Mouse (Mus musculus) embryonic facial prominence, embryonic 11.5 days (tissue): ENCODE data around the gene Tro. TPM values are rescaled to one million over a fixed set of nuclear protein-coding genes. Genes with fewer than 3 reads are reported as not detected.

ENCODE experiments used
- ATAC-seq: fragments of 200-750 bp; cut with Nextera tagmentation; replicated peaks from 2 replicates; pipeline ENCODE4 v1.8.0; 2017; ENCODE audit warnings: low read depth; ENCODE audit not compliant: insufficient number of reproducible peaks, low FRiP score, low TSS enrichment
- DNase-seq: peaks from one replicate; pipeline ENCODE4 v3.0.0-alpha.2; 2015; ENCODE audit warnings: low spot score
- H3K27ac ChIP-seq: fragments of 300-500 bp; sonication (generic); replicated peaks from 2 replicates; pipeline ENCODE4 v1.5.1; 2014; ENCODE audit warnings: mild to moderate bottlenecking, low read depth, low read length, control low read depth
- H3K27me3 ChIP-seq: fragments of 300-500 bp; sonication (generic); 2 replicates; pipeline ENCODE4 v1.6.1; 2014; ENCODE audit warnings: mild to moderate bottlenecking, low read length, moderate library complexity, mixed read lengths; ENCODE audit not compliant: control insufficient read depth, insufficient read depth
- H3K36me3 ChIP-seq: fragments of 300-500 bp; sonication (generic); replicated peaks from 2 replicates; pipeline ENCODE4 v1.6.1; 2014; ENCODE audit warnings: low read depth, mild to moderate bottlenecking, low read length, moderate library complexity, mixed read lengths; ENCODE audit not compliant: control insufficient read depth, insufficient read depth
- H3K4me1 ChIP-seq: fragments of 300-500 bp; sonication (generic); 2 replicates; pipeline ENCODE4 v1.6.1; 2014; ENCODE audit warnings: low read length, mixed read lengths; ENCODE audit not compliant: control insufficient read depth, insufficient read depth
- H3K4me2 ChIP-seq: fragments of 300-500 bp; sonication (generic); 2 replicates; pipeline ENCODE4 v1.6.1; 2014; ENCODE audit warnings: low read depth, mild to moderate bottlenecking, control low read depth, low read length, moderate library complexity
- H3K4me3 ChIP-seq: fragments of 300-500 bp; sonication (generic); 2 replicates; pipeline ENCODE4 v1.5.1; 2014; ENCODE audit warnings: low read depth, low read length, control low read depth
- H3K9ac ChIP-seq: fragments of 300-500 bp; sonication (generic); replicated peaks from 2 replicates; pipeline ENCODE4 v1.6.1; 2014; ENCODE audit warnings: mild to moderate bottlenecking, control low read depth, low read length
- H3K9me3 ChIP-seq: fragments of 300-500 bp; sonication (generic); replicated peaks from 2 replicates; pipeline ENCODE4 v1.6.1; 2016; ENCODE audit warnings: mild to moderate bottlenecking, low read length, inconsistent platforms, mixed read lengths; ENCODE audit not compliant: control insufficient read depth
- WGBS: fragments of 180-500 bp; shearing (Covaris S2); extraction: QIAGEN DNeasy Blood & Tissue Kit; methylation state at CpG from one replicate; pipeline ENCODE4 v1.1.7; 2014; 5-methylcytosine and 5-hydroxymethylcytosine counted together
- polyA plus RNA-seq: library from polyadenylated mRNA; unstranded; fragments of >200 nt; fragmentation: Nextera tagmentation; extraction: Ambion mirVana; gene quantifications from 2 replicates; pipeline ENCODE4 v1.2.1, GENCODE M21; 2014

Tro gene
- 44.9 and 45.9 TPM in 2 replicates for polyA plus RNA-seq

DNA sequence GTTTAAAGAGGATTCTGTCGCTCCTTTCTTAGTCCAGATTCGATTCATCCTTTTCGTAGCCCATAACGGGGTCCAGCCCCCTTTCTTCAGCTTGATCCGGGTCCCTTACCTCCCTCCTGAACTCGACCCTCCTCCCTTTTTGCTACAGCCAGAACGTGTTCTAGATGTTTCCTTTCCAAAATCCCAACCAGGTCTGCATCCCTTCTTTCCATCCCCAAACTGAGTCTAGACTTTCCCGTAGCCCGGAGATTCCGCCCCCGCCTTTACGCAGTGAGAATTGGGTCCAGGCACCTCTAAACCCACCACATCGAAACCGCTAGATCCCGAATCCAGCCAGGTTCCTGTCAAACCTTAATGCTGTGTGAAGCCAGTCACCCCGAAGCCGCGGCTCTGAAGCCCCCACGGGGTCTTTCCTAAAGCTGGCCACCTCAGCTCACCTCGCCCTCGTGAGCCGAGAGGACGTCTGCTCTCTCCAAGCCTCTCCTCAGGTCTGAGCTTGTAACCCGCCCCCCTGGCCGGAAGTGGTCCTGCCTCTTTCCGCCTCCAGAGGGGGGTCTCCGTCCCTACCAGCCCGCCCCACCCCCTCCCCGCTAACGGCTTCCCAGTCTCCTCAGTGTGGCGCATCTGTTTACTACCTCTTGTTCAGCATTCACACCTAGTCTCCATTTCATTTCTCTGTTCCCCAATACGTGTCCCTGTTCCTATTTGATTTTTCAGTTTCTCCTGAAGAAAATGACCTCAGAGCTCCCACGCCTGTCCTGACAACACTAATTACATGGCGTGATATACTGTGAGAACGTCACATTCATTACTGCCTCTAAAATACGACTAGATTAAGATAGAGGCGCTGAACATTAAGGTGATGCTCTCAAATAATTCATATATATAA, at the start of gene Tro:
Tro (minus strand) TSS at position 676 of the 889 bp plus-strand sequence.
- Histone ChIP-seq H3K36me3 (no peaks in the 10 kb centered on the region), H3K4me3 (peak within 1 kb of the TSS; percentile 48), H3K4me1 (no peaks in the 10 kb centered on the region), H3K4me2 (peak within 1 kb of the TSS; percentile 37), H3K9me3 (no peaks in the 10 kb centered on the region), H3K9ac (peak within 1 kb of the TSS; percentile 53), H3K27ac (no peak within 1 kb of the TSS), H3K27me3 (no peaks in the 10 kb centered on the region)
- 21% methylated on average over 37 of the region's 37 CpGs for WGBS
- DNase-seq, result peak; percentile 79
- peak; percentile 92 for ATAC-seq

DNA sequence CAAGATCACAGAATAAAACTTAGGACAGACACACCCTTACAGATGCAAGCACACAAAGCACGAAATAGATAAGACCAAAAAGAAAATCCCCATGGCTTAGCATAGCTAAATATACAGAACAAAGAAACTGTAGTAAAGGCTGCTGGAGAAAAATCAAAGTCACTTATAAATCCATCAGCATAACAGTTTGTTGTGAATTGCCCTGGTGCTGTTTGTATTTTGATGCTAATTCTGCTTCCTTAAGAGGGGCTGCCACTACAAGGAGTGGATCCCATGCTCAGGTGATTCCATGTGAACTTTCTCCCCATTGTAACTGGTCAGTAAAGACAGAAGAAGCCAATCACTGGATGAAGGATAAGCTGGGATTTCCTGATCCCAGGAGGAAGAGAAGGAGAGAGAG, 20.1 kb upstream of the Tro start:
- no peak for DNase-seq
- no peak overlapping the region for H3K27ac ChIP-seq
- no peak for ATAC-seq
- H3K36me3 ChIP-seq, result no peaks in the 10 kb centered on the region
- H3K9me3 ChIP-seq, result no peaks in the 10 kb centered on the region
- H3K9ac ChIP-seq, result no peak overlapping the region
- H3K4me3 ChIP-seq, result no peak overlapping the region
- H3K4me1 ChIP-seq, result no peaks in the 10 kb centered on the region
- H3K27me3 ChIP-seq, result no peaks in the 10 kb centered on the region
- no peak overlapping the region for H3K4me2 ChIP-seq
- 52% methylated on average over 1 of the region's 1 CpGs for WGBS

DNA sequence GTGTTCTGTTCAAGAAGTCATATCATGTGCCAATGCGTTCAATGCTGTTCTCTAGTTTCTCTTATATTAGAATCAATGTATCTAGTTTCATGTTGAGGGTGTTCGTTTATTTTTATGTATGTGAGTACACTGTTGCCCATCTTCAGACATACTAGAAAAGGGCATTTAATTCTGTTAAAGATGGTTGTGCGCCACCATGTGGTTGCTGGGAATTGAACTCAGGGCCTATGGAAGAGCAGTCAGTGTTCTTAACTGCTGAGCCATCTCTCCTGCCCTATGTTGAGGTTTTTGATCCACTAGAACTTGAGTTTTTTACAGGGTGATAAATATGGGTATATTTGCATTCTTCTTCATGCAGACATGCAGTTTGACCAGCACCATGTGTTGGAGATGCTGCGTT, 5.4 kb upstream of the Tro start:
- no peaks in the 10 kb centered on the region for H3K36me3 ChIP-seq
- no peak overlapping the region for H3K9ac ChIP-seq
- no peaks in the 10 kb centered on the region for H3K27me3 ChIP-seq
- 28% methylated on average over 4 of the region's 4 CpGs for WGBS
- ATAC-seq (no peak), DNase-seq (no peak)
- no peak overlapping the region for H3K4me2 ChIP-seq
- no peak overlapping the region for H3K27ac ChIP-seq
- H3K4me3 ChIP-seq, result no peak overlapping the region
- H3K4me1 ChIP-seq, result no peaks in the 10 kb centered on the region
- H3K9me3 ChIP-seq, result no peaks in the 10 kb centered on the region

DNA sequence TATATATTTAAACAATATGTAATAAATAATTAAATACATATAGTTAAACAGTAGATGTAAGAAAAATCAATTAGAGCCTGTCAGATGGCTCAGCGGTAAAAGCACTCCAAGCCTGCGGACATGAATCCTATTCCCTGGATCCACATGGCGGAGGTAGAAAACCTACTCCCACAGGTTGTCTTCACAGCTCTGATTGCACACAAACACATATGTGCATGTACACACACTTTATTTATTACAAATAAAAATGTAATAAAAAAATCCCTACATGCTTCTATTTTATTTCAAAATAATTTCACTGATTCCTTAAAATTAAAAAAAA, 375 bp upstream of the Tro start:
- Histone ChIP-seq H3K27ac (no peak overlapping the region), H3K4me1 (no peaks in the 10 kb centered on the region), H3K27me3 (no peaks in the 10 kb centered on the region), H3K4me2 (no peak overlapping the region), H3K4me3 (peak overlapping the region; percentile 48), H3K9me3 (no peaks in the 10 kb centered on the region), H3K36me3 (no peaks in the 10 kb centered on the region), H3K9ac (no peak overlapping the region)
- ATAC-seq (0 out of 2 replicates have a peak, but pooled peaks have one; percentile 37), DNase-seq (no peak)
- WGBS, result 26% methylated on average over 3 of the region's 3 CpGs

DNA sequence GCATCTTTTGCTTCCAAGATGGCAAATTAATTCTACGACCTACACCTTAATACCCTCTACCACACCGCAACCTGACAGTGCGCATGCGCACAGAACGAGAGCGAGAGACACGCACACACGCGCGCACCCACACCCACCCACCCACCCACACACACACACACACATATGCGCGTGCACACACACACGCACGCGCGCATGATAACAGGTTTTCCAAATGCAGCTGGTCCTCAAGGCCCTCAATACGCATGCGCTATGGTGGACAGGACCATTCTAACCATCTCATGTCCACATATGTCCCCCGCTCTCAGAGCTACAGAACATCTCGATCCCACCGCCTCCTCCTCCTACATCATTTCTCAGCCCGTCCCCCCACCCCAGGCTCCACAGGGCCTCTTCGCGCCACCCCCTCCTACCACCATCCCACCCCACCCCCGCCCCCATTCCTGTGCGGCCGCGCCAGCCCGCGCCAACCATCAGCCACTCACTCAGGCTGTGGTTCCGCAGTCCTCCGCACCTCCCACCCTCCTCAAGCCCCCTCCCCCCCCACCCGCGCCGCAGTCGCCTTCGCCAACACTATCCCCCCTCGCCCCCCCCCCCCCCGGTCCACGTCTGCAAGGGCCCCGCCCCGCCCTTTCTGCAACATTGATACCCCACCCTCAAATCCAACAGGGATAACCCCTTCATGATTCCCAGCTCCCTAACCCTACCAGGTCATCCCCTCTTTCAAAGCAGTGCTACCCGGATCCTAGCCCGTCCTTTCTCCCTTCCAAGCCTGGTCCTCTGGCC, 1.1 kb downstream of the Tro start:
- peak; percentile 45 for DNase-seq
- Histone ChIP-seq H3K4me3 (peak overlapping the region; percentile 48), H3K4me2 (peak overlapping the region; percentile 37), H3K27ac (no peak overlapping the region), H3K27me3 (no peaks in the 10 kb centered on the region), H3K9me3 (no peaks in the 10 kb centered on the region), H3K4me1 (no peaks in the 10 kb centered on the region), H3K36me3 (no peaks in the 10 kb centered on the region; the same call in 1 of the 2 replicates), H3K9ac (peak overlapping the region; percentile 53)
- WGBS, result 53% methylated on average over 26 of the region's 44 CpGs
- ATAC-seq, result peak; percentile 76

DNA sequence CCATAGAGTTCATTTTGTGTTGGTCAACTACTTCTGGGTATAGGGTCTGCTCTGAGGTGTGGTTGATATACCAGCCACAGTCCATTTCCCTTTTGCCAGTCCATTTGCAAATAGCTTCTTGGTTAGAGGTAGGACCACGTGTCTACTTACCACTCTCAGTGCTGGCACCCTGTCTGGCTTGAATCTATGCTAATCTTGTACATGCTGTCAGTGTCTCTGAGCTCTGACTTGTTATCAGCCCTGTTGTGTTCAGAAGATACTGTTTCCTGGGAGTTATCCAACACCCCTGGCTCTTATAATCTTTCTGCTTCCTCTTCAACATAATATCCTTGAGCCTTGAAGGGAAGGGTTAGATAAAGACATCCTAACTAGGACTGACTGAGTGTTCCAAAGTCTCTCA, 21.0 kb downstream of the Tro start:
- DNase-seq, result no peak
- Histone ChIP-seq H3K4me2 (no peak overlapping the region), H3K36me3 (no peaks in the 10 kb centered on the region), H3K4me3 (no peak overlapping the region), H3K9ac (no peak overlapping the region), H3K4me1 (no peaks in the 10 kb centered on the region), H3K27ac (no peak overlapping the region), H3K27me3 (no peaks in the 10 kb centered on the region), H3K9me3 (no peaks in the 10 kb centered on the region)
- no peak for ATAC-seq
- 60% methylated on average over 1 of the region's 1 CpGs for WGBS

DNA sequence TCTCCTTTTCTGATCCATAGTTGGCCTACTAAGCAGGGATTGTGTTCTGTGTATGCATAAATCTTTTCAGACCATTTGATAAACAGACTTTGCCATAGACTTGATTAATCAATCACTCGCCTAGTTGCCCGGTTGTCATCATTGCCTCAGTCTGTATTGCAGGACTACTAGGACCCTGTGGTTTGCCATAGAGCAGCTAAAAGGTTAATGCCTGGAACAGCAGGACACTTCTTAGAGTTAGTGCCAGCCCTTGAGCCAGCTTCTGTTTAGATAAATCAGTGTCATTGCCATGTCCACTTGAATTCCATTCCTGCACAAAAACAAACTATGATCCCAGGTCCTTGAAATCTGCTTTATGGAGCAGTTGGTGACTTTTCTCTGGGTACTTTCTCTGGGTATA, 58.5 kb downstream of the Tro start:
- WGBS, result 72% methylated on average over 2 of the region's 2 CpGs
- Histone ChIP-seq H3K4me2 (no peak overlapping the region), H3K4me3 (no peak overlapping the region), H3K9ac (no peak overlapping the region), H3K36me3 (no peaks in the 10 kb centered on the region), H3K9me3 (no peaks in the 10 kb centered on the region), H3K4me1 (no peaks in the 10 kb centered on the region), H3K27me3 (no peaks in the 10 kb centered on the region), H3K27ac (no peak overlapping the region)
- DNase-seq (no peak), ATAC-seq (no peak)
